Mouse (Mus musculus): ENCODE data around the gene 9330161L09Rik.
A peak's percentile ranks its signal among the peaks of the same experiment; 100 is the strongest.
"Not testable (repeated sequence)": the region's sequence is repeated elsewhere in the genome, so short reads cannot be mapped to it uniquely, and the experiment has no call there.

The 9330161L09Rik gene

DNA sequence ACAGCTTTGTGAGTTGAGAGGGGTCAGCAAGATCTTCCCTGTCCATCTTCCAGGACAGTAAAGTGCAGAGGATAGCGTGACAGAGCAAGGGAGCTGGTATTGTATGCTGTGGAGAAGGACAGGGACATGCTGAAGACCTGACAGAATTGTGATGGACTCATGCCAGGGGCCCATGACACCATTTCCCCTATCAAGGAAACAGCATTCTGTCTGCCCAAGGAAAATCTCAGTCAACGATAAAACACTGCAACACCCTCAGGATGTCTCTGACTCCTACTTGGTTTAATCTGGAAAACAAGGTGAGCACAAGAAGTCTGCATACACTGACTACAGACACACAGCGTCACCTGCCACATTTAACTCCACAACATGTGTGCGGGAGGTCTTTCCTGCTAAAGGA is at the start of gene 9330161L09Rik:
Gene 9330161L09Rik, minus strand, starts transcription at position 101 of the 400 bp plus-strand sequence.
- no peak for DNase-seq (ENCODE audit: low spot score)

DNA sequence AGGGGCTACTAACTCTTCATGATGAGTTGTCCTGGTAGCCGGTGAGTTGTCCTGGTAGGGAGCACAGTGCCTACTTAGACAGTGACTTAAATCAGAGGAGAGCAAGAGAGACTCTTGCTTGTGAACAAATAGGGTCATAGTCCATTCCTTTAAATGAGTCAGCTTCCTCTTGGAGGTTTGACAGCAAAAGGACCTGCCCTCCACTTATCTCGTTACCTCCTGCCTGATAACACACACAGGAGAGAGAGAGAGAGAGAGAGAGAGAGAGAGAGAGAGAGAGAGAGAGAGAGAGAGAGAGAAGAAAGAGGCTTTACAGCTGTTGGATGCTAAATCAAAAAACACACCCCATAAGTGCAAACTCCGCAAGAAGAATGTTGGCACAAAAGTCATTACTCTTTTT is 49.5 kb upstream of the 9330161L09Rik start, which contains the start of gene Ifi27l2b:
Gene Ifi27l2b, minus strand, starts transcription at position 84 of the 400 bp plus-strand sequence.
- DNase-seq (ENCODE audit: low spot score) = no peak

- DNase-seq (ENCODE audit: low spot score) = not testable (repeated sequence)
Measured at GRCm38 (mm10) chr12:103456727-103457126, 49.1 kb upstream of the 9330161L09Rik start.

GRCm38 (mm10) chr12:103453361-103453760 is 45.7 kb upstream of the 9330161L09Rik start:
- DNase-seq (ENCODE audit: low spot score) = no peak

DNA sequence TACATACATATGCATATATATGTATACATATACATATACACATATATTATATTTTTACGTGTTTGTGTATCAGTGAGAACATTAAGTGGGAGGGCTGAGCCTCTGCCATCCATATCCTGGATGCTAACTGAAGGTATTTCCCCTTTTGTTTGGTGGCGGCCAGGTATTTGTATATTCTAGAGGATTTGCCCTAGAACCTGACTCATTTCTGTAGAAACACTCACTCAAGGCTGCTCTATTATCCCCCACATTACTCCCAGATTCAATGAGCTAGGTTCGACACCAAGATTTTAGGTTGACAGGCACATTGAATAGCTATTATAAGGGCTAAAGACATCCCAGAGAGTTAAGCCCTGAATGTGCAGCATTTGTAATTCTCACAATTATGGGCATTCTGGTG is 37.4 kb upstream of the 9330161L09Rik start:
- DNase-seq (ENCODE audit: low spot score) = no peak

- not testable (repeated sequence) for DNase-seq (ENCODE audit: low spot score)
Measured at GRCm38 (mm10) chr12:103444261-103444660, 36.6 kb upstream of the 9330161L09Rik start.

DNA sequence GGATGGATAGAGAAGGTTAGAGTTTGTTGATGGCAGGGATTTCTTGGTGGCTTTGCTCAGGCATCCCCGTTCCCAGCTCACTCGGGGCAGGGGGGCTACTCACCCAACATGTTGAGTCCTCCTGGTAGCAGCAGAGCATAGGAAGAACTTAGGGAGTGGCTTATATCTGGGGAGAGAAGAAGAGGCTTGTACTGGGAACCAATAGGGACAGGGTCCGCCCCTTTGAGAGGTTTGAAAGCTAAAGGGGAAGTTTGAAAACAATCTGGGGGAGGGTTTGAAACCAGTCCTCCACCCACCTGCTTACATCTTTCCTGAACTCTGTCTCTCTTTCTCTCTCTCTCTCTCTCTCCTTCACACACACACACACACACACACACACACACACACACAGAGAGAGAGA is 35.9 kb upstream of the 9330161L09Rik start, which contains the start of gene Ifi27l2a:
Gene Ifi27l2a, minus strand, starts transcription at position 157 of the 400 bp plus-strand sequence.
- no peak for DNase-seq (ENCODE audit: low spot score)

DNA sequence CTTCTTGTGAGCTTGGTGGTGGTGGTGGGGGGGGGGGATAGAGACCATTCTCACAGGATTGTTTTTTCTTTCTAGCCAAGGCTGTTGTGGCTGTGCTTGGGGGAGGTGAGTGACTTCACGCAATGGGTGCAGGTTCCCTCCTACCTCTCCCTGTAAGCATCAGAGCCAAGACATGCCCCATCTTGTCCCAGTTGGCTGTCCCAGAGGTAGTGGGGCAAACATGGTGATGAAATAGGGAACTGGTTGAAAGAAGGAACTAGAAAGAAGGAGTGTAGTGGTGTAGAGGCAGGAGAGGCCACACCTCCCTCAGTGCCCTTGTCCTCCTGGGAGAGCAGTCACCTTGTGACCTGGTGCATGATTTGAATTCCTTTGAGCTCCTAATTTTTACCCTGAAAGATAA is 30.0 kb upstream of the 9330161L09Rik start:
- no peak for DNase-seq (ENCODE audit: low spot score)

DNA sequence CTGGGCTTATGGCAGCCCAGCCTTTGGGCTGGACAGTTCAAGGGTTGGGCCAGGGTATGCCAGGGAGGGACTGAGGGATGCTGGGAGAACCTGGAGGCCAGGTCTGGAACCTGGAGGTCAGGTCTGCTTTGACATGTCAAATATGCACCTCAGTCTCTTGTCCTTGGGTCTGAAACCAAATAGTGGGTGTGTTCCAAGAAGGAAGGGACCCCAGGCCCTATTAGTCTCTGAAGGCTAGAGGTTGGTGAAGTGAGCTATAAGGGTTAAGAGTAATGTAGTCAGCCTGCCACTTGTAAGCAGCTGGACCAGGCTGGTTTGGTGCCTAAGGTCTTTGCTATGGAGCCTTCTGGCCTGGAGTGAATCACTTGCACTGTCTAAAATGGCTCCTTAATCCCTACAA is 27.2 kb upstream of the 9330161L09Rik start:
- no peak for DNase-seq (ENCODE audit: low spot score)

DNA sequence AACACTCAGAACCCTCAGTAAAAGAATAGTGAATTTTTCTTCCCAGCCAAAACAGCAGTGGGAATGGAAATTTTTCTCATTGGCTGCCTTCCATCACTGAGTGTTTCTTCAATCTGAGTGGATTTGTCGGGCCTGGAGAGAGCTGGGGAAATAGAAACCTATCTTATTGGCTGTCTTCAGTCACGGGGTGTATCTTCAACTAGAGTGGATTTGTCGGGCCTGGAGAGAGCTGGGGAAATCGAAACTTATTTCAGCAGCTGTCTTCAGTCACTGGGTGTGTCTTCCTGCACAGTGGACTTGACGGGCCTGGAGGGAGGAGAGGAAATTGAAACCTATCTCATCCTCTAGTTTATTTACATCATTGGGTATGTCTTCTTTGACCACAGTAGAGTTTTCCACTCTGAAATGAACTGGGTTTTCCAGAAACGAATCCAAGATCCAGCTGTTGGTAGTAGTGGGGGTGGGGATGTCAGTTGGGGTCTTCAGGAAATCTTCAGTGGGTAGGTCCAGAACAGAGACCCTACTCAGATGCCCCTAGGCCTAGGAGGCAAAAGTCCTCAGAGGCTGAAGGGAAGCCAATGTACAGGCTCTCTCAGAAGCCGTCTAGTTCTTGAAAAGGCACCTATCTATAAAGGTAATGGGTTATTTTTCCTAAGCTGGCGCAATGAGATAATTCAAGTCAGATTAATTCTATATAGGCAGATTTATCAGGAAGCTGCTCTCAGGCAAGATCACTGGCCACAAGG is 26.5 kb upstream of the 9330161L09Rik start, which contains the start of gene Ifi27:
Gene Ifi27, plus strand, starts transcription at position 226 of the 746 bp plus-strand sequence.
- no peak for DNase-seq (ENCODE audit: low spot score)

DNA sequence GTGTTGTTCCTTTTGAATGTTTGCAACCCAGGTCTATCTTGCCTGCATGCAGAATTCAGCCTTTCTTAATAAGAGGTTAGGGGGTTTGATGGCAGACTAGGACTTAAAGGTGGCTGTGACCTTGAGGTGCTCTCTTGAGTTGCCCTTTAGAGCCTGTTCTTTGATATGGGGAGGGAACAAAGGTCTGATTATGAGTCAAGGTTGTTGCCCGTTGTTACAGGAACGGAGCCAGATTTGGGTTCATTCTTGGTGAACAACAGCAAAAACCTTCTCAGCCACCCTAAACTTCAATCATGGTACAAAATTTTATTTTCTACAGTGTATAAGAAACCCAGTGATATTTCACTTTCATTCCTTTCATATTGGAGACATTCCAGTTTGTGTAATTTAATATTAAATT is 25.8 kb upstream of the 9330161L09Rik start:
- DNase-seq (ENCODE audit: low spot score) = no peak

DNA sequence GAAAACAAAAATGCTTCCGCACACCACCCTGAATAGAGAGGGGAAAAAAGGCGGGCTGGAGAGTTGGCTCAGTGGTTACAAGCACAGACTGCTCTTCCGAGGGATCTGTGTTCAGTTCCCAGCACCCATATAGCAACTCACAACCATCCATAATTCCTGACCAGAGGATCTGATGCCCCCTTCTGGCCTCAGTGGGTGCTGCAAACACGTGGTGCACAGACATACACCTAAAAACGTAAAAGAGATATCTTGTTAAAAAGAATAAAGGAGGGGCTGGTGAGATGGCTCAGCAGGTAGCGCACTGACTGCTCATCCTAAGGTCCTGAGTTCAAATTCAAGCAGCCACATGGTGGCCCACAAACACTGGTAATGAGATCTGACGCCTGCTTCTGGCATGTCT is 19.1 kb upstream of the 9330161L09Rik start:
- DNase-seq (ENCODE audit: low spot score) = no peak

- DNase-seq (ENCODE audit: low spot score) = peak; percentile 97
Measured at GRCm38 (mm10) chr12:103425729-103426470, 18.3 kb upstream of the 9330161L09Rik start, which contains the start of gene Ddx24. Ddx24 (minus strand) TSS chr12:103425830.

DNA sequence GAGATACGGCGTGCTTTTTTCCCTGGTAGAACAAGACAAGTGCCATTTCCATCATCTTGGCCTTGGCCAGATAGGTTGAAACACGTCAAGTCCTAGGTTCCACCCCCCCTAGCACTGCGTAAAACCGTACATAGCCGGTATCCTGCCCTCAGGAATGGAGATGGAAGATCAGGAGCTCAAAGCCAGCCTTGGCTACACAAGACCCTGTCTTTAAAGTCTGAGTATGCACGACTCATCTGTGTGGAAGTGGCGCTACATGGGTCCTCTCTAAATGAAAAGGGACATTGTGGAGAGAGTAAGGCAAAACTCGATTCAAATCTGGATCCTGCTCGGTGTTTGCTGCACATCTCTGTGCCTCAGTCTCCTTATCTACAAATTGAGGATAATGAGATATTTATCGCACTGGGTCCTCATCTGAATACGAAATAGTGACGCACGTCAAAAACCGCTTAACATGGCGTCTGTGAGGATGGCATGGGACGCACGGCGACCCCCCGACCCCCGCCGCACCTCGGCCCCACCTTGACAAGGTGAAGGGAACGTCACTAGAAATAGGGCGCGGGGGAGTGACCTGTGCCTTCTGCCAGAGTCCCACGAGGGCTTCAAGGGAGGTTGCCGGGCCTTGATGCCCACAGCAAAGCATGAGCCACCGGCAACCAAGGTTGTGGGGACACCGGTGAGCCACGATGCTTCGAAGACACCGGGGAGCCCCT is 17.6 kb upstream of the 9330161L09Rik start:
- no peak for DNase-seq (ENCODE audit: low spot score)

DNA sequence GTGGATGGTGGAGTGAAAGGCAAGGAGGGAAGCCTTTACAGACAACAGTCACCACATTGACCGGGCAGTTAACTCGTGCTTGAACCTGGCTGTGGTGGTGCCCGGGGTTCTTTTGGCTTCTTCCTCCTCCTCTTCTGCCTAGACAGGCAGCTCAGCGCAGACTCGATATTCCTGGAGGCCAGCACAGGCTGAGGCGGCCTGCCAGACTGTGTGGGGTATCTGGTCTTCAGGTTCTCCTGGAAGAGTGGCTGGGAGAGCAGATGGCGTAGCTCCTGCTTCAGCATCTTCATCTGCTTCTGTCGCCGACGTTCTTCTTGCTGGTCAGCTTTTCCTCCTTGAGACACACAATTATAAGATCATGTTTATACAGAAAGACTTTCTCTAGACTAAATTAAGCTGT is 524 bp upstream of the 9330161L09Rik start:
- no peak for DNase-seq (ENCODE audit: low spot score)

DNA sequence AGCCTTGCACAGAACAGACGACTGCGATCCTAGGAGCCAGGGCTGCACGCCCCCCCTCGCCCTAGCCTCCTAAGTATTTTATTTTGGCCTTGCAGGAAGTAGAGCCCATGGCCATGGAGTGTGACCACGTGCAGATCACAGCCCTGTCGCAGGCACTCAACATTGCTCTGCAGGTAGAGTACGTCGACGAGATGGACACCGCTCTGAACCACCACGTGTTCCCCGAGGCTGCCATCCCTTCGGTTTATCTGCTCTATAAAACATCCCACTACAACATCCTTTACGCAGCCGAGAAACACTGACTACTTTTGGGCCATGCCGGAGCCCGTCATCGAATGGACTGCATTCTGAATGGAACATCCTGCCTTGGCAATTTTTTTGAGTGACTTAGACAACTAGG is 3.5 kb downstream of the 9330161L09Rik start:
- DNase-seq (ENCODE audit: low spot score) = no peak

DNA sequence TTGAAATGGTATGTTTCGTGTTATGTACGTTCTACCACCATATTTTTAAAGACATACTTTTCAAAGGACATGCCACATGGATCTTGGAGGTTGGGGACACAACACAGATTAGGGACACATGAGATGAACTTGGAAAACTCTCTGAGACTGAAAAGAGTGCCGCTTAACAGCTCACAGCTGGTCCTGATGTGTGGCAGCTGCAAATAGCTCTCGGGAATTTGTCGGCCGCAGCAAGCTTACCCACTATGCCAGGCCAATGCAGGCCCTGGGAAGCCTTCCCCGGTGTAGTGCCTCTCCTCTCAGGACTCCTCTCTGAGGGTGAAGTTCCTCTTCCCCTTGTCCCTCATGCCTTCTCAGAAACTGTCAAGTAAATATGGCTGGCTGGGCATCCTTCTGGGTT is 10.9 kb downstream of the 9330161L09Rik start:
- DNase-seq (ENCODE audit: low spot score) = no peak

DNA sequence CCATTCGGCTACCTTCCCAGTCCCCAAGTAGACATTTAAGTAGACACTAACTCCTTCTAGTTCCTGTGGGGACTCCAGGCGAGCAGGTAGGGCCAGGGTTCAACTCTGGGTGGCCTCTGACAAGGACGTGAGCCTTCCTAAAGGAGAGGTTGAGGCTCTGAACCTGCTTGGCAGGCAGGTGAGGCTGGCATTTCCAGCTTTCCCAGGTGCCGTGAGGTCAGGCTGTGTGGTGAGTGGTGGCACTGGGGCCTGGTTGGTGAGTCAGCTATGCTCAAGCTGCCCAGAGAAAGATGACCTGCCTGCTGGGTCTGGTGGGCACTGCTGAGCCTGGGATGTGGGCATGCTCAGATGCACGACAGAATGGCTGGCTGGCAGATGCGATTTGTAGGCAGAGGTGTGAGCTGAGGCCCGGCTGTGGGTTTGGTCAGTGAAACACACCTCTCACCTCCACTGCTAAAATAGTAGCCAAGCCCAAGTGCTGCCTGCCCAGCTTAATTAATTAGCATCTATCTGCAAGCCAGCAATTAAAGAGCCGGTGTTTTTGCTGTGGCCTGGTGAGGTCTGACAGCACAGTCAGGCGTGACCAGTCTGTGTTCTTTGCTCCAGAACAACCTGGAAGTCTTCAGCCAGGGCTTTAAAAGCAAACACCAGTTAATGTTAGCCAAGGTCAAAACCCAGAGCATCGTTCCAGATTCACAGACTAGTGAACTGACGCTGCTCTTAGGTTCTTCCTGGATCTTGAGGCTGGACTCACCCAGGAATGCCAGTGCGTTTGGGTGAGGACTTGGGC is 11.9 kb downstream of the 9330161L09Rik start:
- DNase-seq (ENCODE audit: low spot score) = no peak

- peak; percentile 92 for DNase-seq (ENCODE audit: low spot score)
Measured at GRCm38 (mm10) chr12:103393528-103393927, 14.1 kb downstream of the 9330161L09Rik start.

GRCm38 (mm10) chr12:103391098-103391497 is 16.5 kb downstream of the 9330161L09Rik start:
- no peak for DNase-seq (ENCODE audit: low spot score)

GRCm38 (mm10) chr12:103389982-103390381 is 17.6 kb downstream of the 9330161L09Rik start:
- no peak for DNase-seq (ENCODE audit: low spot score)

DNA sequence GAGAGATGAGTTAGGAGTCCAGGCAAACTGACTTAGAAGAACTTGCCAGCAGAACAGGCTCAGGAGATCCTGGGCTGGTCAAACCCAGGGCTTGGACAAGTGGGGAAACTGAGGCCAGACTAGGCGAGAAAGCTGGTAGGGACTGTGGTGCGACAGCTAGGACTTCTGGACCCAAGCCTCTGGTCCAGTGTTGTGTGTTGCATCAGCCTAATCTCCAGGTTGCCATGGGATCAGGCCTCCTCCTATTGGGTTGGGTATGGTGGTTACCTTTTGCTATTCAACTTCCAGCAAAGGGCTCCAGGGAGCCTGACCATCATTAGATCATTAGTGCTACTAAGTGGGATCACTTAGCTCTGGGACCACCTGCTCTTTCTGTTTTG is 18.3 kb downstream of the 9330161L09Rik start:
- peak; percentile 65 for DNase-seq (ENCODE audit: low spot score)
